Mouse (Mus musculus) urinary bladder, adult 2 months (tissue): ENCODE results near the gene Stk39. TPM values are rescaled to one million over a fixed set of nuclear protein-coding genes. Genes with fewer than 3 reads are reported as not detected.
"Not testable (repeated sequence)": the region's sequence is repeated elsewhere in the genome, so short reads cannot be mapped to it uniquely, and the experiment has no call there.

Experiments used
- DNase-seq: peaks from one replicate; pipeline ENCODE4 v3.0.0; 2022; ENCODE audit warnings: low spot score
- polyA plus RNA-seq: library from polyadenylated mRNA; depleted of rRNA; stranded (reverse); fragments of >200 nt; gene quantifications from 2 replicates; pipeline ENCODE4 v1.2.3, GENCODE M21; 2012

Stk39 gene
- polyA plus RNA-seq, 1 experiment = 22.7 TPM

GRCm38 (mm10) chr2:68241640-68242039 is 230.4 kb downstream of the Stk39 start:
- no peak for DNase-seq

- not testable (repeated sequence) for DNase-seq
These were observed 232.7 kb downstream of the Stk39 start for GRCm38 (mm10) chr2:68239415-68239814.

GRCm38 (mm10) chr2:68232929-68233328 is 239.1 kb downstream of the Stk39 start:
- DNase-seq = no peak

- DNase-seq = no peak
These were observed 242.2 kb downstream of the Stk39 start for GRCm38 (mm10) chr2:68229872-68230271.

GRCm38 (mm10) chr2:68229081-68229480 is 243.0 kb downstream of the Stk39 start:
- DNase-seq = no peak

GRCm38 (mm10) chr2:68222227-68222873 is 249.7 kb downstream of the Stk39 start:
- DNase-seq = no peak

GRCm38 (mm10) chr2:68221226-68221625 is 250.8 kb downstream of the Stk39 start:
- DNase-seq = no peak

- no peak for DNase-seq
These were observed 252.2 kb downstream of the Stk39 start for GRCm38 (mm10) chr2:68219823-68220222.

- DNase-seq = no peak
These were observed 256.9 kb downstream of the Stk39 start for GRCm38 (mm10) chr2:68215176-68215575.

- no peak for DNase-seq
These were observed 257.7 kb downstream of the Stk39 start for GRCm38 (mm10) chr2:68214400-68214799.

GRCm38 (mm10) chr2:68211443-68211842 is 260.6 kb downstream of the Stk39 start:
- DNase-seq = no peak

- DNase-seq = no peak
These were observed 275.8 kb downstream of the Stk39 start for GRCm38 (mm10) chr2:68196245-68196644.

- no peak for DNase-seq
These were observed 277.6 kb downstream of the Stk39 start for GRCm38 (mm10) chr2:68194444-68194843.

- DNase-seq = no peak
These were observed 278.6 kb downstream of the Stk39 start for GRCm38 (mm10) chr2:68193465-68193837.

GRCm38 (mm10) chr2:68192605-68193464 is 279.2 kb downstream of the Stk39 start:
- DNase-seq = no peak

GRCm38 (mm10) chr2:68176425-68176824 is 295.6 kb downstream of the Stk39 start:
- DNase-seq = no peak

GRCm38 (mm10) chr2:68171306-68171705 is 300.8 kb downstream of the Stk39 start:
- DNase-seq = no peak

- no peak for DNase-seq
These were observed 310.1 kb downstream of the Stk39 start for GRCm38 (mm10) chr2:68162012-68162411.

- no peak for DNase-seq
These were observed 311.5 kb downstream of the Stk39 start for GRCm38 (mm10) chr2:68160566-68160965.
